Mouse (Mus musculus): ENCODE measurements at regions not wholly inside any gene's neighbourhood (a gene's known extent, or its start where the extent isn't known, plus 50 kb on each side); places are given as distances from the start of the nearest gene placed in this dataset.

DNA sequence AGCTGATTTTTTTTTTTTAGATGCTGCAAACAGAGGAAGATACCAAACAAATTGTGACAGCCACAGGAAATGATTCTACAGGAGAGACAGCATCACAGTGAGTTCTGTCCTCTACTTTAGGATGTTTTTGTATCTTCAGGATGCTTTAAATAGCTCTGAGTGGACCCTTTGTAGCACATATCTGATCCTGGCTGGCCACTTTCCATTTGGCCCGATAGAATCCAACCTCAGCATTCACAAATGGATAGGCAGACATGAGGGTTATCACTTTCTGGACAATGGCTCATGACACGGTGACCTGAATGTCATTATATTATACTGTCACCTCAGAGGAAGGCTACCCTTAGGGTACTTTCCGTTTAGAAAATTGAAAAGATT is 379.3 kb downstream of the Gm10295 start:
- no peak for DNase-seq (ENCODE audit: low spot score)

- DNase-seq (ENCODE audit: low spot score) = no peak
Measured at GRCm38 (mm10) chr7:70971323-70972022, 379.8 kb downstream of the Gm10295 start.

DNA sequence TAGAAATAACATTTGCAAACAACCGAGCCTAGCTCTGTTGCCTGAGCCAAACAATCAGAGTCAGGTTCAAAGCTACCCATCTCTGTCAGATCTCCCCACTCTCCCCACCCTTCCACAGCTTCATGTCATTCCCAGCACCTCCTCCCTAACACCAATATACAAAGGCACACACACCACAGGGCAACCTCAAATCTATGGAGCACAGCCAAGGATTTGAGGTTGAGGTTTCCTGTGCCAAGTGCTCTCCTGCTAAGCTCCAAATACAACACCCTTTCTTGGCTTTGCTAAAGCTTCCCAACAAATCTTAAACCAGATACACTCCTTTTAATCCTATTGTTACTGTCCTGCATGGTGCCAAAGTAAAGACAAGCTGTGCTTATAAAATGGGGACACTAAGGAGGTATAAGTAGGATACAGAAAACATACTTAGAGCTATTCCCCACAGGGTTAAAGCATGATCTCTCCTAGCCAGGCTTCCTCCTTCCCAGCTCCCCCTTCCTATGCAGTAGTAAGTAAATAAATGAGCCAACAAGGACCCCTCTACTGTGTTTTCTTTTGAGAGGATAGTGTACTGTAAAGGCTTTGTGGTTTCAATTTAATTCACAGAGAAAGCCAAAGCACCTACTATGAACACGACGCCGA is 398.8 kb downstream of the Gm10295 start:
- no peak for DNase-seq (ENCODE audit: low spot score)

GRCm38 (mm10) chr7:70948281-70948680 is 403.0 kb downstream of the Gm10295 start:
- no peak for DNase-seq (ENCODE audit: low spot score)

- DNase-seq (ENCODE audit: low spot score) = no peak
Measured at GRCm38 (mm10) chr7:70946260-70946659, 405.0 kb downstream of the Gm10295 start.

DNA sequence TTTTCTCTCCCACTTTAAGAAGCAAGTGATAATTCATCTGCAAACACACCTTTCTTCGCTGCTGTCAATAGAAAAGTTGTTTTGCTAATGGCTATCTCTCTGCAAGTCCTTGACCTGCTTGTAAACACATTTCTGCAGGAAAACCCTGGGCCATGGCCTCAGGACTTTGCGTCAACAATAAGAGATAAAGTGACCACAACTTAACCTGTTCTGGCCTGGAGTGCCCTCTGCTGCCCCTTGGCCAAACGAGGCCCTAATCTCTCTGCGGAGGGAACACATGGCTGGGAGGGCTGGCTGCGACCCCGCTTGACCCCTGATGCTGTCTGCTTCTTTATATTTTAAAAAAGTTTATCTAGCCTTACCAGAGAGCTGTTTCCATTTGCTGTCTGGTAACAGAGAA is 420.4 kb downstream of the Gm10295 start:
- DNase-seq (ENCODE audit: low spot score) = no peak

- DNase-seq (ENCODE audit: low spot score) = no peak
Measured at GRCm38 (mm10) chr7:70929935-70930334, 421.4 kb downstream of the Gm10295 start.

DNA sequence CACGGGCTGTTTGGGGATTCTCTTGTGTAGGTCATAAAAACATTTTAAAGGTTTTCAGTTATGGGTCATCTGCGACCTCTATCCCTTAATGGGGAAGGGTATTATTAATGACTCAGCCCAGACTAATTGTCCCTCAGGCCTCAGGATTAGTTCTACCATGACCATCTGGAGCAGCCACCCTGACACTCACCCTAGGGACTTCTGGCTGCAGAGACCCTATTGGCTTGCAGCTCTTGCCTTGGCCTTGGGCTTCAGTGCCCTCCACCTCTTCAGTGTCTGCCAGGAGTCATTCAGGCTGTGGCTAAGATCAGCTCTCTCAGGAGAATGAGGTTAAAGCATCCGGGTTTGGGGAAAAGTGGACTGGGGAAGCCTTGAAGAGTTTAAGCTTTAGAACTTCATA is 423.3 kb downstream of the Gm10295 start:
- no peak for DNase-seq (ENCODE audit: low spot score)

GRCm38 (mm10) chr7:70917016-70917415 is 434.3 kb downstream of the Gm10295 start:
- no peak for DNase-seq (ENCODE audit: low spot score)

DNA sequence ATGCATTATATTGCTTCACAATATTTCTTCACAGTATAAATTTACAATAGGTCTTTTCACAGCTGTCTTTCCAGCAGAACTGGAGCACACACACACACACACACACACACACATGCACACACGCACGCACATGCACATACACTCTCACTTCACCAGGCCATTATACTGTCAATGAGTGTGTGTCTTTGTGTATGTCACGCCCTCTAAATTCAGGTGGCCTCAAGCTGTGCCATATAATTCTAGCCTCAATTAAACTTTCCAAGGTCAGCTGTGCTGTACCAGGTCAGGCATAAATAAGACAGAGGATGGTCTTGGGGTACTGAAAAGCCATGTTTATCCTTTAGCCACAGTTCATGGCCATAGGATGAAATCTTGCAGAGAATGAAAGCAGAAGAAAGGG is 442.4 kb downstream of the Gm10295 start:
- no peak for DNase-seq (ENCODE audit: low spot score)

- no peak for DNase-seq (ENCODE audit: low spot score)
Measured at GRCm38 (mm10) chr7:70891700-70892099, 459.6 kb downstream of the Gm10295 start.

DNA sequence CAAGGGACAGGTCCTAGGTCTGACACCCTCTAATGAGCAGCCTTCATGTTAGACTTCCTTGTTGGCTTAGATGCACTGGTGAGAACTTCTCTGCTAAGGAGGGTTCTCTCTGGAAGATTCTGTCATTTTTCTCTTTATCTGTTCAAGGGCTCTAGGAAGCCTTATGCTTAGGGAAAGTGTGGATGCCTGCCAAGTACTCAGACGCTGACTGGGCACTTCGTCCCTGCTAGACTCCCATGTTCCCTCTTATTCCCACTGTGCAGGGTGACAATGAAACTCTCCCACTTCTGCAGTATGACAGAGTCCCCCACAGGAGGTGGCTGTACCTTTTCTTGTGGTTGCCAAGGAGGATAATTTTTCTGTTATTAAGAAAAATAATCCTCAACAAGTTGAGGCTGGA is 470.8 kb downstream of the Gm10295 start:
- no peak for DNase-seq (ENCODE audit: low spot score)

DNA sequence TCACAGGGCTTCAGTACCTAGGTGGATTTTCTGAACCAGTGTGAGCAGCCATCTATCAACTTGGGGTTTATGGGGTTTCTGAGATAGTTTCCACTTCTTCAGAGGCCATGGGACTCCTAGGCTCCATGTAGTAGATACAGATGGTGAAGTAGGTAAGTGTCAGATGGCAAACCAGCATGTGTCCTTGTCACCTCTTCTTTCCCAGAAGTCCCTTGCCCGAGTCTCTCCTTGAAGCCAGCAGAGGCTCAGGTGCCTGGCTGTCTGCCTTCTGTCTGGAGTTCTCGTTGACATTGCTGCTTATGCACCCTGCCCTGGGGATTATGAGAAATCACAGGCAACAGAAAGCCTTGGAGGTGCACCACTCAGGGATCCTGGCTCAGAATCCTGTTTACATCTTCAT is 476.9 kb downstream of the Gm10295 start:
- no peak for DNase-seq (ENCODE audit: low spot score)

DNA sequence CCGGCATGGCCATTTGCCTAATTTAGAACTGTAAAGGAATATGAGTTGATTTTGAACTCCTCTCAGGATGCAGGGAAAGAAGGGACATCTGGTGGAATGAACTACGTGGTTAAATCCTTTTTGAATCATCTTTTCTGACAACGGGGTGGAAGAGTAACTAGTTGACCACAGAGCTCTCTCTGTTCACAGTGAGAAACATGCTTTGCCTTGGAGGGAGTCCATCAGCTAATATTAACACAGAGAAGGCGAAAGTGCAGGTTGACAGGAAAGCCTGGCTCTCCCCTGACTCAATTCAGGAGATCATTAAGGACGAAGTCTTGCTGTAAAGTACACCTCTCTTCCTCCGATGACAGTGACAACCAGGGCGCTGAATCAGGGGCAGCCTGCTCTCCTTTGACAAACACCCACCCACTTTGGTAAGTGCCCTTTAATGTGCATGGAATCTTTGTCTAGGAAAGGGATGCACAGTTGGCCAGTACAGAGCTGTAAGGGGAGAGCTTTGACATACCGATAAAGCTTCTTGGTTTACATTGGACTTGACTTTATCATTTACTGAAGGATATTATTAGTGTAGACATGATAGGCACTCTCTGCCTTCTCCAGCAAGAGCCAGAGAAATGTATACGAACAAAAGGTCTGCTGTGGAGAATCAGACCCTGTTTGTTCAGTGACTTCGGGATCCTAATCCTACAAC is 480.3 kb downstream of the Gm10295 start:
- DNase-seq (ENCODE audit: low spot score) = no peak

GRCm38 (mm10) chr7:70869125-70869524 is 482.2 kb downstream of the Gm10295 start:
- DNase-seq (ENCODE audit: low spot score) = no peak

DNA sequence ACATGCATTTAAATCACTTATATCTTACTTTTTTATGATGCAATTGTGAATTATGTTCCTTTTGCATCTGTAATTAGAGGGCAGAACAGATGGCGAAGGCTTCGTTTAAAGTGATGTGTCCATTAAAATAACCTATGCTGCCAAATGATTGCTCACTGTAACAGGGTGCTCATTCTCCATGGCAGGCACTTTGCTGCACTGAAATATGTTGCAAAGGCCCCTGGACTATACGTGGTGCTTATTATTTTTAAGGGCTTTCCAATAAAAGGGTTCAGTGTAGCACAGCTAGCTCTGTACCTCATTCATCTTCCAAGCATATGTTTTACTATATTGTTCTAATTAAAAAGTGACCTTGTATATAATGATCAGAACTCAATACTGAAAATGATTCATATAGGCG is 491.3 kb downstream of the Gm10295 start:
- no peak for DNase-seq (ENCODE audit: low spot score)

- DNase-seq (ENCODE audit: low spot score) = no peak
Measured at GRCm38 (mm10) chr7:70850726-70851125, 484.2 kb upstream of the Nr2f2 start.

GRCm38 (mm10) chr7:70848016-70848776 is 481.7 kb upstream of the Nr2f2 start:
- DNase-seq (ENCODE audit: low spot score) = no peak

- DNase-seq (ENCODE audit: low spot score) = no peak
Measured at GRCm38 (mm10) chr7:70847450-70847993, 481.0 kb upstream of the Nr2f2 start.

GRCm38 (mm10) chr7:70846076-70846475 is 479.5 kb upstream of the Nr2f2 start:
- no peak for DNase-seq (ENCODE audit: low spot score)

DNA sequence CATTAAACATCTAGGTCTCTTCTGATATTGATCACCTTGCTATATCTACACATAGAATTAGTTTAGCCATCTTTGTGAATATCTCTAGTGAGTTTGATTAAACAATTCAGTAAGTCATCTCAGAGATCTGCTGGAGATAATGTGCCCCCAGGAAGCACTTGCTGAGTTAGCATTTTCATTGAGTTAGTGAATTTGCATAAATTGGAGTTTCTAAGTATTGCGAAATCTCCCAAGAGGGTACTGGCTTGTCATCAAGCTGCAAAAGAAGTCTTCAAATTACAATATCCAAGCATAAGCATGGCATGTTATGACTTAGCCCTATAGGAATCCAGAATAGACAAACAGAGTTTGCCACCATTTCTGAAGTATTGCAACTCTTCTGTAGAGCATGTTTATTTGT is 473.6 kb upstream of the Nr2f2 start:
- no peak for DNase-seq (ENCODE audit: low spot score)

DNA sequence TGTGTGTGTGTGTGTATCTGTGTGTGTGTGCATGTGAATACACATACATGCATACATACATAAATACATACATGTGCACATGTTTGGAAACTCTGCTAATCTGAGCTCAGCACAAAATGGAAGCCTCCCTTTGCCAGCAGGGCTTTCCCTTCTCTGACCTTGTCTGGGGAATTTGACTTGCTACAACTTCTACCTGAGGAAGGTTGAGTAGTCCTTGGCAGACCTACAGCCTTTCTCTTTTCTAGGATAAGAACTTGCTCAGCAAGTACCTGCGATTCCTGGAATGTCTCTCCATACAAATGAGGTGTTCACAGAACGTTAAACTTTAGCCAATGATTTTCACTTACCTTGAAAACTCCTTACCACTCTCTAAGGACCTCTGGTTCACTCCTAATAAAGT is 472.7 kb upstream of the Nr2f2 start:
- DNase-seq (ENCODE audit: low spot score) = no peak
